Mouse (Mus musculus) lung, adult 2 months (tissue): ENCODE data around the gene Syt8. TPM values are rescaled to one million over a fixed set of nuclear protein-coding genes. Genes with fewer than 3 reads are reported as not detected.
"Not testable (repeated sequence)": the region's sequence is repeated elsewhere in the genome, so short reads cannot be mapped to it uniquely, and the experiment has no call there.

Experiments used
- DNase-seq: peaks from one replicate; pipeline ENCODE4 v3.0.0; 2022
- H3K4me1 ChIP-seq: fragments of 200-500 bp; 2 replicates; pipeline ENCODE4 v1.6.1; 2011; ENCODE audit warnings: low read length; ENCODE audit not compliant: control insufficient read depth, insufficient read depth
- H3K4me3 ChIP-seq: fragments of 200-500 bp; replicated peaks from 2 replicates; pipeline ENCODE3; 2011; ENCODE audit warnings: low read depth, mild to moderate bottlenecking, control low read depth, low read length; ENCODE audit errors: extremely low read depth
- CTCF ChIP-seq: fragments of 200-500 bp; IDR thresholded peaks from 2 replicates; pipeline ENCODE4 v1.5.1; 2011; ENCODE audit warnings: mild to moderate bottlenecking, low read length, control low read depth; ENCODE audit not compliant: insufficient read depth
- POLR2A ChIP-seq: fragments of 200-500 bp; IDR thresholded peaks from 2 replicates; pipeline ENCODE4 v1.6.1; 2011; ENCODE audit warnings: low read depth, mild to moderate bottlenecking, control low read depth, low read length, borderline replicate concordance; ENCODE audit errors: extremely low read depth
- WGBS: fragments of 180-500 bp; shearing (Covaris S2); methylation state at CpG from one replicate; pipeline ENCODE4 v1.1.7; 2018; 5-methylcytosine and 5-hydroxymethylcytosine counted together
- polyA plus RNA-seq: library from polyadenylated mRNA; depleted of rRNA; stranded (reverse); fragments of >200 nt; gene quantifications from 2 replicates; pipeline ENCODE4 v1.2.3, GENCODE M21; 2012

Syt8 gene
- polyA plus RNA-seq, 1 experiment = 8.6 TPM

DNA sequence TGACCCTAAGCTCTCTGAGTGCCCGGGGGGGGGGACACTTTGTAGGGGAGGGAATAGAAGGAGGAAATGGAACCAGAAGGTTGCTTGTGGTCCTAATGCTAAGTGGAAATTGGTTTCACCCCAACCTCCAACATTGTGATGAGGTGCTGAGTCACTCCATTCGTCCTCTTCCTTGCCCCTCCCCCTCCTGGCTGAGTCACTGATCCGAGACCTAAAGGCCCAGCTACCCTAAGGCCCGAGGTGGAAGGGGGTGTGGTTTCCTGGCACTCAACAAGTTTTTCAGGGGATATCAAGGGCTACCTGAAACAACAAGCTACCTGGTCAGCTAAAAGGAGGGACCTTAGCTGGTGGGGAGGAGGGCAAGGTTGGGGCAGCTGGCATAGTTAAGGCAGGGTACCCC, 41.5 kb upstream of the Syt8 start:
- H3K4me3 ChIP-seq = no peak overlapping the region
- TF ChIP-seq POLR2A (no peak), CTCF (no peak)
- peaks cover 9% of the 10 kb centered on the region for H3K4me1 ChIP-seq
- 11% methylated on average over 4 of the region's 4 CpGs for WGBS
- no peak for DNase-seq

DNA sequence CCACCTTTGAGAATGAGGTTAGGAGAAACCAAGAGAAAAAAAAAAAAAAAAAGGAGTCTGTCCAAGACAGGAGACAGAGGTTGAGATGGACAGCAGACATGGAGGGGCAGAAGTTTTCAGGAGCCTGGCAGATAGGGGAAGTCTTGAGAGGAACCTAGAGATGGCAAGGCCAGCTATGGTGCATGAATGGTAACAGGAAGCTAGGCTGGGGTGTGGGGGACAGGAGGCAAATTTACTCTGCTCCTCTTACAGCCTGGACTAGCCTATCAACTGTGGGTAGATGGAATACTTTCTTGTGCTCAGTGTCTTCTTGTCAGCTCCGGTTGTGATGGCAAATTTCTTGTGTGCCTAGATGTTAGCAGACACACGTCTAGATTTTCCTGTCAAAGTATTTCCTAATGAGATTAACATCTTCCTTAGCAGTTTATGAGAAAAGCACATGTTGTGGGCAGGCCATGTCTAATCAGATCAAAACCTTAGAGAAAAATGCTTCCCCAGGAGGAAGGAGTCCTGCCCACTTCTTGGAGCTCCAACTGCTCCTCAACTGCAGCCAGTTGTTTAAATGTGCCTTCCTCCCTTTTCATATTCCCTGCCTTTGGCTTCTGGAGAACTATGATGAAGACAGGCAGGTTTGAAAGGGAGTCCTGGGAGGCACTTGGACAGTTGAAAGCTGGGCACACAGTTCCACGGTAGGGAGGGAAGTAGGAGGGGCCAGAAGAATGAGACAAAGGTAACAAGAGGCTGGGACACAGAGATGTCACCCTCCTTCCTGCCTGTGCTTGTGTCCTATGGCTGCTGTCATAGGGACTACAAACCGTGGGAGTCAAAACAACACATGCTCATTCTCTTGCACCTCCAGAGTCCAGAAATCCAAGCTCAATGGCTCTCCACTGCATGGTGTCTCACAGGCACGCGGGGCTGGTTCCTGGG, 40.1 kb upstream of the Syt8 start:
- 47% methylated on average over 6 of the region's 6 CpGs for WGBS
- no peak overlapping the region for H3K4me3 ChIP-seq
- TF ChIP-seq POLR2A (no peak), CTCF (no peak)
- H3K4me1 ChIP-seq = peaks cover 9% of the 10 kb centered on the region
- DNase-seq = no peak

DNA sequence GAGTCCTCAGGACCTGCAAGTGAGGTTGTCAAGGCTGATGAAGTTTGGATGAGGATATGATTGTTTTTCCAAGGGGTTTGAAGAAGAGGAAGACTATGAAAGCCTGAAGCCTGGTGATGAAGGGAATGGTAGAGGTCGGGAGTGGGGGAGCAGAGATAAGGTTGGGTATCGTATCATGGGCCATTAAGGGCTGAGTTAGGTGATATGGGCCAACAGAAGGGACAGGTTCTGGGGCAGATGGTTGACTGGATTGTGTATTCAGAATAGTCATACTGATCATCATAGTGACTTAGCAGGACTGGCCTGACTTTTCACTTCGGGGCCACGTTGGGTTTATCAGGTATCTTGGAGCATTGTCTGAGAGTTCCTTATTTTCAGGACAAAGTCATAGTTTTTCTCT, 39.2 kb upstream of the Syt8 start:
- H3K4me3 ChIP-seq = no peak overlapping the region
- WGBS = 87% methylated on average over 4 of the region's 4 CpGs
- TF ChIP-seq POLR2A (no peak), CTCF (no peak)

DNA sequence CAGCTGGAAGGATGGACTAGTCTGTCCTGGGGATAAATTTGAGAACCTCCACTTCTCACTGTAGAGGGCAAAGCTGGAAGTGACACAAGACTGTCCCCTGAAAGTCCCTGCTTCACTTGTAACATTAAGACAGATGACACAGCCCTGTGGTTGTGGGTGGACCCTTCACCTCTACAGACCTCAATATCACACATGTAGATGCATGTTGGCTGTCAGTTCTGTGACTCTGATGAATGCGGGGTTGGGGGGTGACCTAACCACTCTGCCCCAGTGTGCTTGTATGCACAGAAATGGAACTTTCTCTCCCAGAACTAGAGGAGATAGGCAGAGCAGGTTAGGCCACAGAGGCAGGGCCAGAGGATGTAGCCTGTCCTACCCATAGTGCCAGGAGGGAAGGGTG, 38.0 kb upstream of the Syt8 start:
- Histone ChIP-seq H3K4me3 (no peak overlapping the region), H3K4me1 (peaks cover 11% of the 10 kb centered on the region)
- no peak for TF ChIP-seq POLR2A
- TF ChIP-seq CTCF = no peak
- no peak for DNase-seq
- 93% methylated on average over 1 of the region's 1 CpGs for WGBS

More for the DNA sequence above, 39.2 kb upstream of the Syt8 start:
- H3K4me1 ChIP-seq = peaks cover 9% of the 10 kb centered on the region
- no peak for DNase-seq

DNA sequence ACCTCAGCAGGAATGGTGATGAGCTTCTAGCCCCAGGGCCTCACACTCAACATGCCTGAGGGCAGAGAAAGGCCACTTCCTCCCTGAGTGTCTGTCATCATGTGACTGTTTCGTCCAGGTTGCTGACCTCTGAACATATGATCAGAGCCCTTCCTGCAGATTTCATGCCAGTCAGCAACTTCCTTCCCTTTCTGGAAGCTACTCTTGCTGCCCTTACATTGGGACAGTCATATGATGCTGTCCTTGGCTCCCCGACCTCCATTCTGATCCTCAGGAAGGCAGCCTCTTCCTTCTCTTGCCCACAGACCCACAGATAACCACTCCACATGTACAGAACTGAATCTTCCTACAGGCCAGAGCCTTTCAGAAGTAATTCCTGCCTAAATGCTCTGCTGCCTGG, 36.6 kb upstream of the Syt8 start:
- whole genome bisulfite sequencing = 28% methylated on average over 2 of the region's 2 CpGs
- no peak for DNase-seq

DNA sequence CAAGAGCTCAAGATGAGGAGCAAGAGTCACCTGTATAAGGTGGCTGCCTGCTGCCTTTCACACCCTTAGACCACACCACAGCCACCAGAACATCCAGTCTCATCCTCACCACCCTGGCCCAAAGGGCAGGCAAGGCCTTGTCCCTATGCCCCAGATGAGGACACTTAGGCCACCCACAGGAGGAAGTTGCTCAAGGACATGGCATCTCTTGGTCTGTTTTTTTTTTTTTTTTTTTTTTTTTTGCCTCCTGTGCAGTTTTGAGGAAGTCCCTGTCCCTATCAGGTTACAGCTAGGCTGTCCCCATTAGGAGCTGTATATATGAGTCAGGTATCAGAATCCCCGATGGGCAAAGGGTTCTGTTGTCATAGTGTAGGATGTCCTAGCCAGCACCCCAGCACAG, 35.4 kb upstream of the Syt8 start:
- TF ChIP-seq CTCF = no peak
- no peak for TF ChIP-seq POLR2A
- H3K4me1 ChIP-seq = peaks cover 7% of the 10 kb centered on the region
- 43% methylated on average over 1 of the region's 1 CpGs for WGBS
- DNase-seq = no peak
- H3K4me3 ChIP-seq = no peak overlapping the region

More for the DNA sequence above, 36.6 kb upstream of the Syt8 start:
- TF ChIP-seq CTCF (no peak), POLR2A (no peak)
- Histone ChIP-seq H3K4me1 (peaks cover 11% of the 10 kb centered on the region), H3K4me3 (no peak overlapping the region)

DNA sequence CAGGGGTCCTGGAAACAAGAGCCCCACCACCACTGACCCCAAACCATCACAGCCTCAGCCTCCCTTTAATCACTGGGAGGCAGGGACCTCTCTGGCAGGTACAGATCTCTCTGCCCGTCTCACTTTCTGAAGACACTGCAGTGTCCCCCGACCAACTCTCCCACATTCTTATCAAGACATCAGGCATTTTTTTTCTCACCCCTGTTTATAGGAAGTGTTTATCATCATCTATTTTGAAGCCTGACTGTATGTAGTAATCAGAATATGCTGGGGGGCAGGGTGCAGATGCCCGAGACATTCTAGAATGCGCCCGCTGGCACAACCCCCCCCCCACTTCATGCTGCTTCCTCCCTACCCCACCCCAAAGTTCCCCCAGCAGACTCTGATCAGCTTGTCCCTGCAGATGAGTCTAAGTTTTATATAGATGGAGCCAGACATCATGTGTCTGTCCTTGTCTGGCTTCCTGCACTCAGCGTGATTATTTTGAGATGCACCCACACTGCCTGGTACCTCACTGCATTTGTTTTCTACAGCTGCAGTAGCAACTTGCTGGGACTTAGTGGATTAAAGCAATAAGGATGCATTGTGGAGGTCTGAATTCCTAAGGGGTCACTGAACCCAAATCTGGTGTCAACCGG, 34.4 kb upstream of the Syt8 start:
- H3K4me1 ChIP-seq = peaks cover 2% of the 10 kb centered on the region; the same call in 1 of the 2 replicates
- H3K4me3 ChIP-seq = no peak overlapping the region
- no peak for DNase-seq
- 57% methylated on average over 7 of the region's 7 CpGs for WGBS
- no peak for TF ChIP-seq CTCF
- no peak for TF ChIP-seq POLR2A

DNA sequence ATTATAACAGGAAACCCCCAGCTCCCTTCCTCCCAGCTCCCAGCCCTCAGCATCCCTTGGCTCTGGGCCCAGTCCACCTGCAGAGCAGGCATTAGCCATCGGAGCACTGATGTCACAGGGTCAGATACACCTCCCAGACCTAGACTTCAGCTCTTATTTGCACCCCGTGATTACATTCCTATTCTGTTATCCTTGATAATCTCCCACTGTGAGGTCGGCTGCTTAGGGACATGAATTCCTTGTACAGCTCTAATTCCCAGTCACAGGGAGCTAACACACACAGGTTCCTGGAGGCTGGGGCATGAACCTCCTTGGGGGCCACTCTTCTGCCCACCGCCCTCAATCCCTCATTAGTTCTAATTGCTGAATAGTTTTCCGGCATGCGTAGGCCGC, 33.9 kb upstream of the Syt8 start:
- no peak for DNase-seq
- TF ChIP-seq POLR2A (no peak), CTCF (no peak)
- Histone ChIP-seq H3K4me3 (no peak overlapping the region), H3K4me1 (peaks cover 2% of the 10 kb centered on the region; the same call in 1 of the 2 replicates)
- WGBS = 69% methylated on average over 7 of the region's 7 CpGs

DNA sequence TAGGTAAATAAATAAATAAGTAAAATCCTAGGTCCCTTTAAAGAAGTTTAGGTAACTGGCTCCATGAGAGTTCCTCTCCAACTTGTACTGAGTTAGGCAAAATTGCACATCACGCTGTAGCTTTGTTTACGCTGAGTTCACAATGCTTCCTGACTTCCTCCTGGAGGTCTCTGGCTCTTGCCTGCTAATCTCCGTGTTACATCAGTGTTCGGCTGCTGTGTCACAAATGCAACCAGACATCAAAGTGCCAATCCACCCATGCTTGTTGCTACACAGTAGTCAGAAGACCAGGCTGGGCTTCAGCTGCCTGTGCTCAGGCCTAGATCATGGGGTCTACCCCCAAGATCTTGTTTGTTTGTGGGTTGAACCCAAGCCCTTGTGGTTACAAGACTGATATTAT, 31.1 kb upstream of the Syt8 start:
- H3K4me1 ChIP-seq = peaks cover 2% of the 10 kb centered on the region; the same call in 1 of the 2 replicates
- no peak overlapping the region for H3K4me3 ChIP-seq
- WGBS = 38% methylated on average over 4 of the region's 4 CpGs
- DNase-seq = no peak
- TF ChIP-seq POLR2A (no peak), CTCF (no peak)

DNA sequence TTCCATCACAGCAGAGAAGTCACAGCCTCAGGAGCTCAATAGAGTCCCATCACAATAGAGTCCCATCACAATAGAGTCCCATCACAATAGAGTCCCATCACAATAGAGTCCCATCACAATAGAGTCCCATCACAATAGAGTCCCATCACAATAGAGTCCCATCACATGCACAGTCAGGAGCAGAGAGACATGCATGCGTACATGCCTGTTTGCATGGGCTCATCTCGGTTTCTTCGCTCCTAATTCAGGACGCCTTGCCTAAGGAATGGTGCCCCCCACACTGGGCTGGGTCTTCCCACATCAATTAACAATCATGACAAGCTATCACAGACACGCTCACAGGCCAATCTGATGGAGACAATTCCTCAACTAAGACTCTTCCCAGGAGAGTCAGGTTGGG, 29.5 kb upstream of the Syt8 start:
- WGBS = 94% methylated on average over 5 of the region's 5 CpGs
- not testable (repeated sequence) for H3K4me1 ChIP-seq, DNase-seq, H3K4me3 ChIP-seq
